Mouse (Mus musculus) limb, embryonic 14.5 days (tissue): ENCODE results near the gene Gm6356. TPM values are rescaled to one million over a fixed set of nuclear protein-coding genes. Genes with fewer than 3 reads are reported as not detected.
"Not testable (repeated sequence)": the region's sequence is repeated elsewhere in the genome, so short reads cannot be mapped to it uniquely, and the experiment has no call there.

Experiments used
- ATAC-seq: fragments of 200-750 bp; cut with Nextera tagmentation; 2 replicates; pipeline ENCODE4 v1.8.0; 2017; ENCODE audit warnings: low read depth, moderate number of reproducible peaks, moderate TSS enrichment; ENCODE audit not compliant: low FRiP score
- DNase-seq: peaks from one replicate; pipeline ENCODE4 v3.0.0-alpha.2; 2015; ENCODE audit warnings: low spot score
- H3K27ac ChIP-seq: fragments of 300-500 bp; sonication (generic); replicated peaks from 2 replicates; pipeline ENCODE4 v1.5.1; 2014; ENCODE audit warnings: low read depth, mild to moderate bottlenecking, low read length, moderate library complexity, mixed read lengths
- H3K27me3 ChIP-seq: fragments of 300-500 bp; sonication (generic); 2 replicates; pipeline ENCODE4 v1.6.1; 2014; ENCODE audit warnings: low read length, mixed read lengths; ENCODE audit not compliant: control insufficient read depth, insufficient read depth
- H3K36me3 ChIP-seq: fragments of 300-500 bp; sonication (generic); 2 replicates; pipeline ENCODE4 v1.6.1; 2014; ENCODE audit warnings: mild to moderate bottlenecking, low read length, moderate library complexity, mixed read lengths; ENCODE audit not compliant: control insufficient read depth, insufficient read depth
- H3K4me1 ChIP-seq: fragments of 300-500 bp; sonication (generic); 2 replicates; pipeline ENCODE4 v1.6.1; 2014; ENCODE audit warnings: antibody characterized with exemption, low read length, mixed read lengths; ENCODE audit not compliant: control insufficient read depth, insufficient read depth
- H3K4me2 ChIP-seq: fragments of 300-500 bp; sonication (generic); replicated peaks from 2 replicates; pipeline ENCODE4 v1.6.1; 2014; ENCODE audit warnings: low read depth, mild to moderate bottlenecking, low read length, moderate library complexity; ENCODE audit not compliant: severe bottlenecking
- H3K4me3 ChIP-seq: fragments of 300-500 bp; sonication (generic); replicated peaks from 2 replicates; pipeline ENCODE4 v1.5.1; 2014; ENCODE audit warnings: low read length
- H3K9ac ChIP-seq: fragments of 300-500 bp; sonication (generic); 2 replicates; pipeline ENCODE4 v1.6.1; 2014; ENCODE audit warnings: mild to moderate bottlenecking, low read depth, low read length, moderate library complexity; ENCODE audit not compliant: severe bottlenecking
- H3K9me3 ChIP-seq: fragments of 300-500 bp; sonication (generic); 2 replicates; pipeline ENCODE4 v1.6.1; 2016; ENCODE audit warnings: low read length; ENCODE audit not compliant: control insufficient read depth
- WGBS: fragments of 180-500 bp; shearing (Covaris S2); extraction: QIAGEN DNeasy Blood & Tissue Kit; methylation state at CpG from one replicate; pipeline ENCODE4 v1.1.7; 2014; 5-methylcytosine and 5-hydroxymethylcytosine counted together
- polyA plus RNA-seq, 2 experiments: library from polyadenylated mRNA; depleted of rRNA in 1 of 2; stranded (reverse) in 1 of 2; unstranded in 1 of 2; fragments of >200 nt; fragmentation: Nextera tagmentation in 1 of 2; extraction: Ambion mirVana in 1 of 2; gene quantifications; 2 replicates each; pipeline versions ENCODE4 v1.2.1 to v1.2.3; 2012 to 2014

The Gm6356 gene
- polyA plus RNA-seq (2012; rRNA removed) (not detected in 2 replicates), polyA plus RNA-seq (2014; fragmentation: Nextera tagmentation; extraction: Ambion mirVana) (not detected in 2 replicates)

DNA sequence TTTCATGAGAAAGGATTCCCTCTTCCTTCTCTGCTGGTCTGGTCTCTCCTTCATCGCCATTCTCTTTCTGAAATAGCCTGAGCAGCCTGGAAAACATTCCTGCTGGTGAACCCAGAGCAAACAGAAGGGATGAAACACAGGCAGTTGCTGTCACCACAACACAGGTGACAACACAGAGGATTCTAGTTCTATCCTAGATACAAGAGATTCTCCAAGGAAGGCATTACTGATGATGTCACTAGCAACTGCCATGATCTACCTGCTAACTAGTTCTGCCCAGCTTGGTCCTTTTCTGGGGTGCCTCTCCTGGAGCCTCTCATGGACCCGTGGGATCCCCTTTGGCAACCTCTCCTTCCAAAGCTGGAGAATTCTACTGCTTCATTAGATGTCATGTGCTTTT, at the start of gene Gm6356:
TSS of gene Gm6356 (minus strand) at position 101 of the 400 bp plus-strand sequence.
- not testable (repeated sequence) for ATAC-seq, H3K4me2 ChIP-seq, H3K27ac ChIP-seq, H3K36me3 ChIP-seq, H3K4me3 ChIP-seq, DNase-seq, H3K27me3 ChIP-seq, H3K9ac ChIP-seq, H3K9me3 ChIP-seq, H3K4me1 ChIP-seq
- WGBS = 41% methylated on average over 1 of the region's 2 CpGs

Other genes with a start within 250 kb of the Gm6356 start
- gene Gm3636, start 231.5 kb downstream of the Gm6356 start, polyA plus RNA-seq (2012; rRNA removed) = 11.1 and 13.4 TPM in 2 replicates
- gene Gm3636, start 231.5 kb downstream of the Gm6356 start, polyA plus RNA-seq (2014; fragmentation: Nextera tagmentation; extraction: Ambion mirVana) = 4.3 and 4.6 TPM in 2 replicates
- not detected in 2 replicates for gene Gm8362, start 199.4 kb downstream of the Gm6356 start, polyA plus RNA-seq (2012; rRNA removed)
- not detected in 2 replicates for gene Gm8362, start 199.4 kb downstream of the Gm6356 start, polyA plus RNA-seq (2014; fragmentation: Nextera tagmentation; extraction: Ambion mirVana)
- gene Gm3642, start 133.5 kb downstream of the Gm6356 start, polyA plus RNA-seq (2012; rRNA removed) = not detected in 2 replicates
- not detected in 2 replicates for gene Gm3642, start 133.5 kb downstream of the Gm6356 start, polyA plus RNA-seq (2014; fragmentation: Nextera tagmentation; extraction: Ambion mirVana)
- gene Gm3667, start 83.9 kb downstream of the Gm6356 start, polyA plus RNA-seq (2012; rRNA removed) = 1.4 and 2.0 TPM in 2 replicates
- 0.58 and 0.91 TPM in 2 replicates for gene Gm3667, start 83.9 kb downstream of the Gm6356 start, polyA plus RNA-seq (2014; fragmentation: Nextera tagmentation; extraction: Ambion mirVana)
- gene Gm10406, start 53.6 kb upstream of the Gm6356 start, polyA plus RNA-seq (2012; rRNA removed) = 2.4 and 2.6 TPM in 2 replicates
- 0.58 and 1.4 TPM in 2 replicates for gene Gm10406, start 53.6 kb upstream of the Gm6356 start, polyA plus RNA-seq (2014; fragmentation: Nextera tagmentation; extraction: Ambion mirVana)
- gene Gm3685, start 71.2 kb upstream of the Gm6356 start, polyA plus RNA-seq (2012; rRNA removed) = not detected in 2 replicates
- gene Gm3685, start 71.2 kb upstream of the Gm6356 start, polyA plus RNA-seq (2014; fragmentation: Nextera tagmentation; extraction: Ambion mirVana) = not detected in 2 replicates
- 3.6 and 3.8 TPM in 2 replicates for gene Gm3696, start 126.8 kb upstream of the Gm6356 start, polyA plus RNA-seq (2012; rRNA removed)
- 1.6 and 1.8 TPM in 2 replicates for gene Gm3696, start 126.8 kb upstream of the Gm6356 start, polyA plus RNA-seq (2014; fragmentation: Nextera tagmentation; extraction: Ambion mirVana)
- gene Gm6676, start 151.6 kb upstream of the Gm6356 start, polyA plus RNA-seq (2012; rRNA removed) = not detected in 2 replicates
- not detected in 2 replicates for gene Gm6676, start 151.6 kb upstream of the Gm6356 start, polyA plus RNA-seq (2014; fragmentation: Nextera tagmentation; extraction: Ambion mirVana)
- 5.8 and 6.3 TPM in 2 replicates for gene Gm3512, start 200.7 kb upstream of the Gm6356 start, polyA plus RNA-seq (2012; rRNA removed)
- gene Gm3512, start 200.7 kb upstream of the Gm6356 start, polyA plus RNA-seq (2014; fragmentation: Nextera tagmentation; extraction: Ambion mirVana) = 4.8 and 4.9 TPM in 2 replicates
- gene Gm16434, start 220.7 kb upstream of the Gm6356 start, polyA plus RNA-seq (2012; rRNA removed) = not detected in 2 replicates
- not detected in 2 replicates for gene Gm16434, start 220.7 kb upstream of the Gm6356 start, polyA plus RNA-seq (2014; fragmentation: Nextera tagmentation; extraction: Ambion mirVana)